Mouse (Mus musculus): Measurements from ENCODE around the gene Nxt1.

The Nxt1 gene

GRCm38 (mm10) chr2:148689444-148690140 lies 17.2 kb downstream of the Nxt1 start:
- no peak for DNase-seq (ENCODE audit: low spot score)

GRCm38 (mm10) chr2:148690291-148690690 lies 17.9 kb downstream of the Nxt1 start:
- DNase-seq (ENCODE audit: low spot score), result no peak

- no peak for DNase-seq (ENCODE audit: low spot score)
These were observed 18.4 kb downstream of the Nxt1 start for GRCm38 (mm10) chr2:148690781-148691180.

- DNase-seq (ENCODE audit: low spot score), result no peak
These were observed 26.2 kb downstream of the Nxt1 start for GRCm38 (mm10) chr2:148698571-148698970.

GRCm38 (mm10) chr2:148706409-148707201 lies 34.2 kb downstream of the Nxt1 start:
- DNase-seq (ENCODE audit: low spot score), result no peak

GRCm38 (mm10) chr2:148707202-148707530 lies 34.8 kb downstream of the Nxt1 start:
- DNase-seq (ENCODE audit: low spot score), result no peak

GRCm38 (mm10) chr2:148712326-148712725 lies 39.9 kb downstream of the Nxt1 start:
- no peak for DNase-seq (ENCODE audit: low spot score)

GRCm38 (mm10) chr2:148717072-148717471 lies 44.7 kb downstream of the Nxt1 start:
- no peak for DNase-seq (ENCODE audit: low spot score)

- no peak for DNase-seq (ENCODE audit: low spot score)
These were observed 47.0 kb downstream of the Nxt1 start for GRCm38 (mm10) chr2:148719271-148719995.

All from urinary bladder, postnatal 25 days (tissue).